Mouse (Mus musculus) liver, embryonic 14.5 days (tissue): ENCODE measurements around the gene Clps. TPM values are rescaled to one million over a fixed set of nuclear protein-coding genes. Genes with fewer than 3 reads are reported as not detected.

Source experiments
- ATAC-seq: fragments of 200-750 bp; cut with Nextera tagmentation; 2 replicates; pipeline ENCODE4 v1.8.0; 2017; ENCODE audit warnings: moderate number of reproducible peaks, mild to moderate bottlenecking, moderate library complexity; ENCODE audit not compliant: insufficient read depth
- DNase-seq, 3 experiments: peaks; one replicate each; pipeline ENCODE4 v3.0.0-alpha.2; 2012 to 2013; ENCODE audit warnings: low read depth in 3 of 3, low spot score in 3 of 3
- H3K27ac ChIP-seq: fragments of 300-500 bp; sonication (generic); 2 replicates; pipeline ENCODE4 v1.5.1; 2014; ENCODE audit warnings: moderate library complexity, mild to moderate bottlenecking, control low read depth, inconsistent platforms
- H3K27me3 ChIP-seq: fragments of 300-500 bp; sonication (generic); 2 replicates; pipeline ENCODE4 v1.6.1; 2014; ENCODE audit warnings: mild to moderate bottlenecking, low read length, moderate library complexity; ENCODE audit not compliant: control insufficient read depth, insufficient read depth
- H3K36me3 ChIP-seq: fragments of 300-500 bp; sonication (generic); replicated peaks from 2 replicates; pipeline ENCODE4 v1.6.1; 2014; ENCODE audit warnings: low read depth; ENCODE audit not compliant: control insufficient read depth, insufficient read depth
- H3K4me1 ChIP-seq, 2 experiments: fragments of 200-500 bp in 1 of 2; fragments of 300-500 bp in 1 of 2; sonication (generic) in 1 of 2; replicated peaks; 2 replicates each; pipeline ENCODE4 v1.6.1; 2012 to 2014; ENCODE audit warnings: antibody characterized with exemption in 1 of 2, inconsistent platforms in 1 of 2, low read length in 1 of 2; ENCODE audit not compliant: control insufficient read depth in 2 of 2, insufficient read depth in 2 of 2
- H3K4me2 ChIP-seq: fragments of 300-500 bp; sonication (generic); 2 replicates; pipeline ENCODE4 v1.6.1; 2014; ENCODE audit warnings: low read depth, mild to moderate bottlenecking, control low read depth, moderate library complexity
- H3K4me3 ChIP-seq, 2 experiments: fragments of 200-500 bp in 1 of 2; fragments of 300-500 bp in 1 of 2; sonication (generic) in 1 of 2; 2 replicates each; pipeline ENCODE4 v1.5.1; 2012 to 2014; ENCODE audit warnings: low read depth in 2 of 2, low read length in 2 of 2, mild to moderate bottlenecking in 2 of 2, control low read depth in 1 of 2, inconsistent platforms in 1 of 2, moderate library complexity in 1 of 2; ENCODE audit not compliant: insufficient read depth in 1 of 2
- H3K9ac ChIP-seq: fragments of 300-500 bp; sonication (generic); replicated peaks from 2 replicates; pipeline ENCODE4 v1.6.1; 2014; ENCODE audit warnings: mild to moderate bottlenecking, control low read depth, moderate library complexity
- H3K9me3 ChIP-seq: fragments of 300-500 bp; sonication (generic); 2 replicates; pipeline ENCODE4 v1.6.1; 2016; ENCODE audit warnings: low read length, mixed read lengths; ENCODE audit not compliant: control insufficient read depth
- CTCF ChIP-seq: IDR thresholded peaks from 2 replicates; pipeline ENCODE4 v1.5.1; 2016; ENCODE audit warnings: antibody characterized with exemption, low read depth, control low read depth
- EP300 ChIP-seq: IDR thresholded peaks from 2 replicates; pipeline ENCODE4 v1.6.1; 2016; ENCODE audit warnings: antibody characterized with exemption, low read depth
- WGBS: fragments of 180-500 bp; shearing (Covaris S2); extraction: QIAGEN DNeasy Blood & Tissue Kit; methylation state at CpG from one replicate; pipeline ENCODE4 v1.1.7; 2014; ENCODE audit not compliant: insufficient replicate concordance; 5-methylcytosine and 5-hydroxymethylcytosine counted together
- polyA plus RNA-seq, 2 experiments: library from polyadenylated mRNA; depleted of rRNA in 1 of 2; stranded (reverse) in 1 of 2; unstranded in 1 of 2; fragments of >200 nt; fragmentation: Nextera tagmentation in 1 of 2; extraction: Ambion mirVana in 1 of 2; gene quantifications; 2 replicates each; pipeline versions ENCODE4 v1.2.1 to v1.2.3; 2012 to 2014

Gene Clps
- polyA plus RNA-seq, 2 experiments: 1.2 to 3.7 TPM

- no peak overlapping the region for H3K4me3 ChIP-seq
- no peak overlapping the region for H3K27ac ChIP-seq
- no peak for ATAC-seq
- no peaks in the 10 kb centered on the region for H3K9me3 ChIP-seq
- H3K27me3 ChIP-seq: no peaks in the 10 kb centered on the region
- 13% methylated on average over 4 of the region's 4 CpGs for WGBS
- peak; percentile 41 to 55 (median 42) for DNase-seq
- no peaks in the 10 kb centered on the region for H3K4me1 ChIP-seq
- H3K9ac ChIP-seq: no peak overlapping the region
- TF ChIP-seq CTCF: peak; percentile 94
- TF ChIP-seq EP300: no peak
- peaks cover 38% of the 10 kb centered on the region for H3K36me3 ChIP-seq
- H3K4me2 ChIP-seq: no peak overlapping the region
These were observed 32.4 kb upstream of the Clps start for GRCm38 (mm10) chr17:28592998-28593397.

DNA sequence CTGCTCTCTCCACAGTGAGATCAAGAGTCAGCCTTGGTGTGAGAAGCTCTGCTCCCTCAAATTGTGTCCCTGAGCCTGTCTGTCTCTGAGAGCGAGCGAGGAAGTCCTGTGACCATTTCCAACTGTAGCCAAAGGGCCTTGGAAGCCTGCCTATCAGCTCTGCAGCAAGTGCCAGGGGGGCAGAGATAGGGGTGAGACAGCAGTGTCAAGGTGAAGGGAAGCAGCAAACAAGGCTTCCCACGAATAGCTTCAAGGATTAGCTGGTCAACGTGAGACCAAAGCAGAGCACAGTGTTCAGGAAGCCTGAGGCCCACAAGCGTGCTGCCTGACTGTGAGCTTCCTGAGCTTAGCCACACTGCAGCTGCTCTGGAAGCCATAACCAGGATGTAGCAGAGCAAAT is 30.9 kb upstream of the Clps start:
- no peaks in the 10 kb centered on the region for H3K27me3 ChIP-seq
- H3K27ac ChIP-seq: no peak overlapping the region
- DNase-seq: no peak
- ATAC-seq: no peak
- H3K9ac ChIP-seq: no peak overlapping the region
- TF ChIP-seq CTCF: no peak
- TF ChIP-seq EP300: no peak
- H3K9me3 ChIP-seq: no peaks in the 10 kb centered on the region
- no peak overlapping the region for H3K4me2 ChIP-seq
- H3K4me3 ChIP-seq: no peak overlapping the region
- H3K36me3 ChIP-seq: peaks cover 32% of the 10 kb centered on the region
- 68% methylated on average over 5 of the region's 5 CpGs for WGBS
- no peaks in the 10 kb centered on the region for H3K4me1 ChIP-seq

DNA sequence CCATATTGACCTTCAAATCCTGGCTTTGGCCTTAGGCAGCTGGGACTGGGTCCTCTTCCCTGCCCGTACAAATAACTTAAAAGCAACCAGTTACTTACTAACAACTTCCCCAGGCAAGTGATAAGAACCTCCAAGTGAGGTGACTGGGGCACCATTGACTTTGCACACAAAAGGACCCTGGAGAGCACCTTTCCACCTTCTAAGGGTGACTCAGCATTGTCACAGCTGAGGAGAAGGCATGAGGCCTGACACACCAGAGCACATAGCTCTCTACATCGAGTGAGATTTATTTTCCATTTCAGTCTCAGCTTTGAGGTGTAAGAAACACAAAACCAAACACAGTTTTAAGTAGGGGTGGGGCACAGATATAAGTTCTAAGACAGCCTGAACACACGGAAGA is 30.0 kb upstream of the Clps start:
- peaks cover 32% of the 10 kb centered on the region for H3K36me3 ChIP-seq
- no peaks in the 10 kb centered on the region for H3K27me3 ChIP-seq
- 73% methylated on average over 3 of the region's 3 CpGs for WGBS
- TF ChIP-seq CTCF: no peak
- TF ChIP-seq EP300: no peak
- ATAC-seq (no peak), DNase-seq (no peak)
- H3K4me3 ChIP-seq: no peak overlapping the region
- H3K4me2 ChIP-seq: no peak overlapping the region
- no peak overlapping the region for H3K27ac ChIP-seq
- no peaks in the 10 kb centered on the region for H3K9me3 ChIP-seq
- H3K9ac ChIP-seq: no peak overlapping the region
- no peaks in the 10 kb centered on the region for H3K4me1 ChIP-seq

GRCm38 (mm10) chr17:28588591-28588990 is 28.0 kb upstream of the Clps start:
- H3K4me3 ChIP-seq: no peak overlapping the region
- no peaks in the 10 kb centered on the region for H3K27me3 ChIP-seq
- no peaks in the 10 kb centered on the region for H3K4me1 ChIP-seq
- H3K4me2 ChIP-seq: no peak overlapping the region
- ATAC-seq: no peak
- DNase-seq: no peak
- H3K9me3 ChIP-seq: no peaks in the 10 kb centered on the region
- TF ChIP-seq CTCF (no peak), EP300 (no peak)
- WGBS: 57% methylated on average over 2 of the region's 2 CpGs
- H3K27ac ChIP-seq: no peak overlapping the region
- no peak overlapping the region for H3K9ac ChIP-seq
- H3K36me3 ChIP-seq: peaks cover 32% of the 10 kb centered on the region

DNA sequence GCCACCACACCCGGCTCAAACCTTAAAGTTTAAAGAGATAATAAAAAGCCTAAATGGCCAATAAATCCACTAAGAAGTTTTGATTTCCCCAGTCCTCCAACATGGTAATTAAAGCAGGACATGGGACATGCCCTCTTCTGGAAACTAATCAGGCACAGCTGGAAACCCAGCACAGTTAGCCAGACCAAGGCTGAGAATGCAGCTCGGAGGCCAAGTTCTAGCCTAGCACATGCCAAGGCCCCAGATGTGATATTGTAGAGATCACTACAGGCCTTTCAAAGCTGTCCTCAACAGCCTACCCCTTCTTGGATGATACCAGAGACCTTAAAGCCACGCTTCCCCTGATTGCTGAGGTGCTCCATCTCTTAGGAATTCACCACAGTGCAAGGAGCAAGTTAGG is 25.9 kb upstream of the Clps start:
- Histone ChIP-seq H3K27ac (no peak overlapping the region), H3K4me2 (no peak overlapping the region), H3K9me3 (no peaks in the 10 kb centered on the region), H3K27me3 (no peaks in the 10 kb centered on the region), H3K4me3 (no peak overlapping the region), H3K36me3 (peaks cover 19% of the 10 kb centered on the region), H3K4me1 (no peaks in the 10 kb centered on the region), H3K9ac (no peak overlapping the region)
- WGBS: 68% methylated on average over 3 of the region's 3 CpGs
- ATAC-seq: no peak
- DNase-seq: no peak
- TF ChIP-seq EP300: no peak
- TF ChIP-seq CTCF: no peak
